Mouse (Mus musculus) lung, postnatal 0 days (tissue): ENCODE data around the gene Nmur2. TPM values are rescaled to one million over a fixed set of nuclear protein-coding genes. Genes with fewer than 3 reads are reported as not detected.

Experiments
- ATAC-seq: fragments of 200-750 bp; cut with Nextera tagmentation; 2 replicates; pipeline ENCODE4 v1.8.0; 2017; ENCODE audit warnings: moderate library complexity
- DNase-seq: peaks from one replicate; pipeline ENCODE4 v3.0.0-alpha.2; 2016; ENCODE audit warnings: low spot score
- H3K27ac ChIP-seq: fragments of 300-500 bp; sonication (generic); 2 replicates; pipeline ENCODE4 v1.5.1; 2014; ENCODE audit warnings: antibody characterized with exemption, mild to moderate bottlenecking, low read length, mixed read lengths
- H3K27me3 ChIP-seq: fragments of 300-500 bp; sonication (generic); replicated peaks from 2 replicates; pipeline ENCODE4 v1.6.1; 2014; ENCODE audit warnings: low read length, mixed read lengths; ENCODE audit not compliant: insufficient read depth
- H3K36me3 ChIP-seq: fragments of 300-500 bp; sonication (generic); 2 replicates; pipeline ENCODE4 v1.6.1; 2014; ENCODE audit warnings: low read length, mixed read lengths; ENCODE audit not compliant: insufficient read depth
- H3K4me1 ChIP-seq: fragments of 300-500 bp; sonication (generic); 2 replicates; pipeline ENCODE4 v1.6.1; 2014; ENCODE audit warnings: antibody characterized with exemption, low read depth, low read length, mixed read lengths; ENCODE audit not compliant: insufficient read depth
- H3K4me2 ChIP-seq: fragments of 300-500 bp; sonication (generic); replicated peaks from 2 replicates; pipeline ENCODE4 v1.6.1; 2014; ENCODE audit warnings: low read depth, mild to moderate bottlenecking, low read length, moderate library complexity, mixed read lengths
- H3K4me3 ChIP-seq: fragments of 300-500 bp; sonication (generic); 2 replicates; pipeline ENCODE4 v1.5.1; 2014; ENCODE audit warnings: low read depth, low read length
- H3K9ac ChIP-seq: fragments of 300-500 bp; sonication (generic); replicated peaks from 2 replicates; pipeline ENCODE4 v1.6.1; 2014; ENCODE audit warnings: low read depth, mild to moderate bottlenecking
- H3K9me3 ChIP-seq: fragments of 300-500 bp; sonication (generic); 2 replicates; pipeline ENCODE4 v1.6.1; 2016; ENCODE audit warnings: low read length, mixed read lengths
- CTCF ChIP-seq: IDR thresholded peaks from 2 replicates; pipeline ENCODE4 v1.5.1; 2016; ENCODE audit warnings: antibody characterized with exemption, mild to moderate bottlenecking
- EP300 ChIP-seq: IDR thresholded peaks from 2 replicates; pipeline ENCODE4 v1.6.1; 2016; ENCODE audit warnings: antibody characterized with exemption, mild to moderate bottlenecking, control low read depth
- WGBS: fragments of 180-500 bp; shearing (Covaris S2); extraction: QIAGEN DNeasy Blood & Tissue Kit; methylation state at CpG from one replicate; pipeline ENCODE4 v1.1.7; 2014; 5-methylcytosine and 5-hydroxymethylcytosine counted together
- polyA plus RNA-seq: library from polyadenylated mRNA; unstranded; fragments of >200 nt; fragmentation: Nextera tagmentation; extraction: Ambion mirVana; gene quantifications from 2 replicates; pipeline ENCODE4 v1.2.1, GENCODE M21; 2015

Gene Nmur2
- polyA plus RNA-seq, 1 experiment from 2014 or later: not detected

DNA sequence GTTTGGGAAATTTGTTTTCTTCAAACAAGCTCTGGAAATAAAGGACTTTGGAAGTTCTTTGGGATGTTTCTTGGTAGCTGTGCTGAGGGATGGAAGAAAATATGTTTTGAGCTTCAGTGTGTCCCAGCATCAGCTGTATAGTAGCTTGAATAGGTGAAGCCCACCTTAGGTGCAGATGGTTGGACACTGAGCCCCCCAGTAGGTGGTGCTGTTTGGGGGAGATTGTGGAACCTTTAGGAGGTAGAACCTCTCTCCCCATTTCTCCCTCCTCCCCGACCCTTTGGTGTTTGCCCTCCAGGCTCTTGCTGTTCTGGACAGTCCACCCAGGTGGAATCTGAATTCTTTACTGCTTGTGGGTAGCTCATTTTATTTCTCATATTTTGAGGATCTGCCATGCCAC, 48.0 kb downstream of the Nmur2 start:
- no peak for TF ChIP-seq EP300
- peak; percentile 5; the same call in 1 of the 2 replicates for TF ChIP-seq CTCF
- ATAC-seq (no peak), DNase-seq (no peak)
- Histone ChIP-seq H3K9ac (no peak overlapping the region), H3K27me3 (no peaks in the 10 kb centered on the region), H3K9me3 (no peaks in the 10 kb centered on the region), H3K4me1 (no peaks in the 10 kb centered on the region), H3K27ac (no peak overlapping the region), H3K36me3 (no peaks in the 10 kb centered on the region), H3K4me3 (no peak overlapping the region), H3K4me2 (no peak overlapping the region)
- 33% methylated on average over 1 of the region's 1 CpGs for WGBS

DNA sequence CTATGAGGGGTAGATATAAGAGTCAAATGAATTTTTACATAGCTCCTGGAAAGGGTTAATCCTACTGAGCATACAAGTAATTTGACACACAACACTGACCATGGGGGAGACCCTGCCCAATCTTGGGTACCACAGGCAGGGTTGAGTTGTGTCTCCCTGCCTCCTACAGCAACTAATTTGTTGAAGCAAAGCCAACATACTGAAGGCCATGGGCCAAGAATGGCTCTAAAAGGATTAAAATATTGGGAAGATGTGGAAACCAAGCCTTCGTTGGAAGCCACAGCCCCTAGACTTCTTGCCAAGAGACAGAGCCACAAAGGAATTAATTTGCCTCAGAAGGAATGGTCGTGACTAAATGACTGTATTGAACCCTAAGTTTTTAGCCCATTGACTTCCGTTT, 48.7 kb downstream of the Nmur2 start:
- no peaks in the 10 kb centered on the region for H3K9me3 ChIP-seq
- no peak overlapping the region for H3K9ac ChIP-seq
- no peak overlapping the region for H3K27ac ChIP-seq
- no peak for DNase-seq
- H3K4me3 ChIP-seq: no peak overlapping the region
- H3K4me1 ChIP-seq: no peaks in the 10 kb centered on the region
- TF ChIP-seq EP300 (no peak), CTCF (no peak)
- H3K36me3 ChIP-seq: no peaks in the 10 kb centered on the region
- no peak overlapping the region for H3K4me2 ChIP-seq
- H3K27me3 ChIP-seq: no peaks in the 10 kb centered on the region
- no peak for ATAC-seq
- WGBS: 48% methylated on average over 3 of the region's 3 CpGs

- no peak overlapping the region for H3K4me3 ChIP-seq
- H3K9ac ChIP-seq: no peak overlapping the region
- no peak overlapping the region for H3K4me2 ChIP-seq
- 8% methylated on average over 8 of the region's 8 CpGs for WGBS
- H3K27ac ChIP-seq: no peak overlapping the region
- peak; percentile 34 for DNase-seq
- no peaks in the 10 kb centered on the region for H3K36me3 ChIP-seq
- H3K4me1 ChIP-seq: no peaks in the 10 kb centered on the region
- no peaks in the 10 kb centered on the region for H3K27me3 ChIP-seq
- H3K9me3 ChIP-seq: no peaks in the 10 kb centered on the region
- no peak for ATAC-seq
- peak; percentile 93 for TF ChIP-seq CTCF
- no peak for TF ChIP-seq EP300
Measured at GRCm38 (mm10) chr11:55991505-55992066, 49.2 kb downstream of the Nmur2 start.

DNA sequence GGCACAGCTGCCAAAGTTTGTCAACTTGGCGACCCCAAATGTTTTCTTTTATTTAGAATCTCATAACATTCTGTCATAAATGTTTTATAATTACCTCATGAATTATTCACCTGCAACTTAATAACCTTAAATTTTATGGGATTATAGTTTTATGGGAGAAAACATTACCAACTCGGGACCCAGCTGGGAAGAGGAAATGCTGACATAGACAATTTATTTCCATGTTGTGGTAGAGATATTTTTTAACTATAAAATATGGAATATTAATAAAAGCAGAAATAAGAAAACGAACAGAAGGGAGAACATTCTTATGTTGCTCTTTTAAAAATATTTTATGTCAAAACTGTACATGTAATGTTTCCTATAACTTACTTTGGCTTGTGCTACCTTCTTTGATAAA, 56.2 kb downstream of the Nmur2 start:
- no peak for TF ChIP-seq CTCF
- TF ChIP-seq EP300: no peak
- H3K27me3 ChIP-seq: no peaks in the 10 kb centered on the region
- H3K9me3 ChIP-seq: no peaks in the 10 kb centered on the region
- no peaks in the 10 kb centered on the region for H3K36me3 ChIP-seq
- H3K27ac ChIP-seq: no peak overlapping the region
- no peak for DNase-seq
- H3K4me2 ChIP-seq: no peak overlapping the region
- H3K9ac ChIP-seq: no peak overlapping the region
- H3K4me3 ChIP-seq: no peak overlapping the region
- H3K4me1 ChIP-seq: no peaks in the 10 kb centered on the region
- no peak for ATAC-seq
- WGBS: 53% methylated on average over 3 of the region's 3 CpGs

DNA sequence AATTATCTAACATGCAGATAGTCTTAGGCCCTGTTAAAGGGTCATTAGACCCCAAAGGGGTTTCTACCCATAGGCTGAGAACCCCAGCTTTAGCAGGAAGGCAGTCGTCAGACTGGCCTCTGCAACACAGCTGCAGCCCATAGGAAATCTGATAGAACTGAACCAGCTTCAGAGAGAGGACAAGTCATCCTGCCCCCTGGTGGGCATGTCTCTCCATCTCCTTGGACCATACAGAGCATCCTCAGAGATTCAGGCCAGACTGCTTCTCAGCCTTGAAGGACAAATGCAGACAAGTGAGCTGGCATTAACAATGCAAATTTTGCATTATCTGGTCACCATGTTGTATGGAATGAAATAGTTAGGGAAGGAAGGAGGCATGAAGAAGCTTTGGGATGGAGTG, 59.2 kb downstream of the Nmur2 start:
- no peak overlapping the region for H3K4me2 ChIP-seq
- H3K36me3 ChIP-seq: no peaks in the 10 kb centered on the region
- no peak overlapping the region for H3K9ac ChIP-seq
- H3K4me3 ChIP-seq: no peak overlapping the region
- WGBS: 43% methylated on average over 1 of the region's 1 CpGs
- H3K27ac ChIP-seq: no peak overlapping the region
- H3K9me3 ChIP-seq: no peaks in the 10 kb centered on the region
- no peaks in the 10 kb centered on the region for H3K27me3 ChIP-seq
- DNase-seq: peak; percentile 9
- TF ChIP-seq CTCF (peak; percentile 57), EP300 (no peak)
- H3K4me1 ChIP-seq: no peaks in the 10 kb centered on the region
- ATAC-seq: no peak

DNA sequence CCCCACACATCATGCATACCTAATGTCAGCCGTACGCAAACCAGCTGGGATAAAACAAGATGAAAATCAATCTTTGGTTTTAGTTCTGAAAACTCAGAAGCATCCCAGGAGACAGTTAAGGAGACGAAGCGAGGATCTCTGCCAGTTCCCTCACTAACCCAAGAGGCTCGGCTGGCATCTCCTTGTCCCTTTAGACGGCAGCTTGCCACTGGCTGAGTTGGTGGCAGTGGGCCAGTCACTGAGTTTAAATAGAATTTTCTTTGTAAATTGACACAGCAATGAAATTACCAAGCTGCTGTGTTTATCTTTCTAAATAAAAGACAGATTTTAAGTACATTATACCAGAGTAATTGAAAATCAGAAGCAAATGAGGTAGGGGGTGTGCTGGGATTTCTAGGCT, 62.7 kb downstream of the Nmur2 start:
- DNase-seq: no peak
- 68% methylated on average over 6 of the region's 6 CpGs for WGBS

More for the DNA sequence above, 62.7 kb downstream of the Nmur2 start:
- no peak for ATAC-seq
- no peak overlapping the region for H3K27ac ChIP-seq
- H3K9me3 ChIP-seq: no peaks in the 10 kb centered on the region
- H3K27me3 ChIP-seq: no peaks in the 10 kb centered on the region
- H3K4me1 ChIP-seq: no peaks in the 10 kb centered on the region
- TF ChIP-seq EP300 (no peak), CTCF (no peak)
- H3K9ac ChIP-seq: no peak overlapping the region
- H3K4me2 ChIP-seq: no peak overlapping the region
- H3K36me3 ChIP-seq: no peaks in the 10 kb centered on the region
- H3K4me3 ChIP-seq: no peak overlapping the region
